Mouse (Mus musculus): ENCODE measurements around the gene Rgs7bp.

DNA sequence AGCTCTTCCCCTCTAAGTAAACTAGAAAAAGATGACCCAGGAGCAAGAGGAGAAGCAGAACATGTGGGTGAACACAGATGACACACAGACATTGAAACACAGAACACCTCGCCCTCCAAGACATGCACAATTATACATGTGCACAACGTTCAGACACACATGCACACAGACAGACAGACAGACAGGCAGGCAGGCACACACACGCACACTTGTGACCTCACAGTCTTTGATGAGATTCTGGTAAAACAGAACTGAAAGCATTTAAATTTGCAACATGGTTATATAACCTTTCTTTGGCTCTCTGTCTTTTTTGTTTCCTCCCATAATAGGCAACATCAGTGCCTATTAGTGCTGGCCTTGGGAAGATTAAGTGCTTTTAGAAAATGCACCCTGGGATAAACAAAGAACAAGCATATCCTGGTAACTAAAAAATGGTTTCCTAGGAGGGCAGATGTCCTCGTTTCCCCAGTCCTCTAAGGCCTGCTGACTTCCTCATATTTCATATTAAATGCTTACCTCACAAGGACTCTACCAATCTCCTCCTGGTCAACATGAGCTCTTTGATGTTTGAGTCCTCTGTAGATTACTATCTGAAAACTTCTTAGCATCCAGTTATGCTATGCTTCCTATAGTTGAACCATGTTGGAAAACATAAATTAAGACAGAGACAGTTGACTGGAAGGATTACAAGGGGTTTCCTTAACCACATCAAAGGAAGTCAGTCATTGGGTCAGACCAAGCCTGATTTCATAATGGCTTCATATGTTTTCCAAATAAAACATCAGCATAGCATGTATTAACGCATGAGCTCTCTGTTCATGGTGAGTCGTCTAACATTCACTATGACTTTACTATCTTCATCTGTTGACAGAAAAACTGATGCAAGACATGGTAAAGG is 122.8 kb downstream of the Rgs7bp start:
- TF ChIP-seq EP300 (IDR thresholded peaks at IDR 0.05; ENCODE audit: low read depth), result no peak
- TF ChIP-seq CTCF (IDR thresholded peaks at IDR 0.05; ENCODE audit: low read depth), result no peak

Data from liver, postnatal 0 days (tissue).